Mouse (Mus musculus) macrophage (primary cell): ENCODE results near the gene Zfp882. TPM values are rescaled to one million over a fixed set of nuclear protein-coding genes. Genes with fewer than 3 reads are reported as not detected.
"Not testable (repeated sequence)": the region's sequence is repeated elsewhere in the genome, so short reads cannot be mapped to it uniquely, and the experiment has no call there.

Experiments used
- H3K27ac ChIP-seq: fragments of 350-480 bp; formaldehyde crosslinking; 2 replicates; pipeline ENCODE4 v1.9.0; 2021
- H3K36me3 ChIP-seq: fragments of 350-480 bp; formaldehyde crosslinking; 2 replicates; pipeline ENCODE4 v1.9.0; 2021; ENCODE audit errors: inconsistent target
- H3K4me3 ChIP-seq: fragments of 350-480 bp; formaldehyde crosslinking; 2 replicates; pipeline ENCODE4 v1.9.0; 2021; ENCODE audit errors: inconsistent target
- H3K79me2 ChIP-seq: fragments of 350-480 bp; formaldehyde crosslinking; 2 replicates; pipeline ENCODE4 v1.9.0; 2021; ENCODE audit errors: inconsistent target
- WGBS: methylation state at CpG from one replicate; pipeline ENCODE4 v1.1.7; 2026; ENCODE audit warnings: inconsistent platforms; ENCODE audit not compliant: missing documents; 5-methylcytosine and 5-hydroxymethylcytosine counted together
- polyA plus RNA-seq: library from polyadenylated mRNA; stranded (reverse); fragments of 250-400 nt; gene quantifications from 3 replicates; pipeline ENCODE4 v1.2.4, GENCODE M21; 2018; ENCODE audit warnings: inconsistent platforms

The Zfp882 gene
- polyA plus RNA-seq, 1 experiment from 2014 or later = 1.7 TPM

- no peak overlapping the region for H3K4me3 ChIP-seq
- WGBS = 55% methylated on average over 2 of the region's 2 CpGs
- H3K36me3 ChIP-seq = no peaks in the 10 kb centered on the region
- no peaks in the 10 kb centered on the region for H3K79me2 ChIP-seq
- no peak overlapping the region for H3K27ac ChIP-seq
These were observed 32.1 kb downstream of the Zfp882 start for GRCm38 (mm10) chr8:71940293-71941208.

- Histone ChIP-seq H3K4me3 (no peak overlapping the region), H3K27ac (no peak overlapping the region), H3K79me2 (no peaks in the 10 kb centered on the region), H3K36me3 (no peaks in the 10 kb centered on the region)
- 69% methylated on average over 1 of the region's 1 CpGs for WGBS
These were observed 33.4 kb downstream of the Zfp882 start for GRCm38 (mm10) chr8:71941776-71942175.

- no peak overlapping the region for H3K27ac ChIP-seq
- WGBS = 78% methylated on average over 4 of the region's 5 CpGs
- H3K79me2 ChIP-seq = peaks cover 24% of the 10 kb centered on the region; the same call in 1 of the 2 replicates
- no peaks in the 10 kb centered on the region for H3K36me3 ChIP-seq
- H3K4me3 ChIP-seq = no peak overlapping the region
These were observed 40.2 kb downstream of the Zfp882 start for GRCm38 (mm10) chr8:71948624-71949023.

GRCm38 (mm10) chr8:71950482-71951221 lies 42.2 kb downstream of the Zfp882 start, which contains the start of gene Zfp961:
TSS of gene Zfp961 (plus strand) at chr8:71951038.
- peaks cover 43% of the 10 kb centered on the region; the same call in 1 of the 2 replicates for H3K79me2 ChIP-seq
- H3K27ac ChIP-seq = peak within 1 kb of the TSS; percentile 38
- peak within 1 kb of the TSS; percentile 81 for H3K4me3 ChIP-seq
- 4% methylated on average over 33 of the region's 34 CpGs for WGBS
- H3K36me3 ChIP-seq = no peaks in the 10 kb centered on the region

GRCm38 (mm10) chr8:71951436-71952161 lies 43.2 kb downstream of the Zfp882 start:
- Histone ChIP-seq H3K36me3 (no peaks in the 10 kb centered on the region), H3K79me2 (peaks cover 52% of the 10 kb centered on the region; the same call in 1 of the 2 replicates), H3K27ac (peak overlapping the region; percentile 27; the same call in 1 of the 2 replicates), H3K4me3 (peak overlapping the region; percentile 81)
- WGBS = 20% methylated on average over 13 of the region's 14 CpGs

GRCm38 (mm10) chr8:71952489-71952888 lies 44.1 kb downstream of the Zfp882 start:
- WGBS = 82% methylated on average over 1 of the region's 1 CpGs
- H3K4me3 ChIP-seq = no peak overlapping the region
- H3K27ac ChIP-seq = no peak overlapping the region
- H3K36me3 ChIP-seq = no peaks in the 10 kb centered on the region
- peaks cover 60% of the 10 kb centered on the region; the same call in 1 of the 2 replicates for H3K79me2 ChIP-seq

- H3K27ac ChIP-seq, H3K4me3 ChIP-seq, H3K36me3 ChIP-seq: not testable (repeated sequence)
- WGBS = 94% methylated on average over 16 of the region's 16 CpGs
- H3K79me2 ChIP-seq = peaks cover 67% of the 10 kb centered on the region; the same call in 1 of the 2 replicates
These were observed 44.7 kb downstream of the Zfp882 start for GRCm38 (mm10) chr8:71952961-71953700.

- Histone ChIP-seq H3K79me2 (peaks cover 82% of the 10 kb centered on the region; the same call in 1 of the 2 replicates), H3K27ac (no peak overlapping the region), H3K36me3 (no peaks in the 10 kb centered on the region), H3K4me3 (no peak overlapping the region)
- WGBS = 96% methylated on average over 9 of the region's 9 CpGs
These were observed 46.3 kb downstream of the Zfp882 start for GRCm38 (mm10) chr8:71954666-71955065.

- H3K27ac ChIP-seq = no peak overlapping the region
- H3K4me3 ChIP-seq = no peak overlapping the region
- H3K36me3 ChIP-seq = 0 out of 2 replicates have a peak, but pooled peaks cover 2% of the 10 kb centered on the region
- peaks cover 85% of the 10 kb centered on the region; the same call in 1 of the 2 replicates for H3K79me2 ChIP-seq
These were observed 52.1 kb downstream of the Zfp882 start for GRCm38 (mm10) chr8:71960483-71960882.

- WGBS = 98% methylated on average over 5 of the region's 5 CpGs
- peaks cover 72% of the 10 kb centered on the region; the same call in 1 of the 2 replicates for H3K79me2 ChIP-seq
These were observed 53.4 kb downstream of the Zfp882 start for GRCm38 (mm10) chr8:71961796-71962195.

GRCm38 (mm10) chr8:71964051-71964450 lies 55.6 kb downstream of the Zfp882 start:
- no peak overlapping the region for H3K27ac ChIP-seq
- peaks cover 27% of the 10 kb centered on the region; the same call in 1 of the 2 replicates for H3K36me3 ChIP-seq
- H3K79me2 ChIP-seq = peaks cover 50% of the 10 kb centered on the region; the same call in 1 of the 2 replicates
- 90% methylated on average over 3 of the region's 3 CpGs for WGBS
- no peak overlapping the region for H3K4me3 ChIP-seq

More at GRCm38 (mm10) chr8:71961796-71962195, 53.4 kb downstream of the Zfp882 start:
- H3K4me3 ChIP-seq = no peak overlapping the region
- no peak overlapping the region for H3K27ac ChIP-seq
- 0 out of 2 replicates have a peak, but pooled peaks cover 7% of the 10 kb centered on the region for H3K36me3 ChIP-seq

- H3K36me3 ChIP-seq = peaks cover 29% of the 10 kb centered on the region; the same call in 1 of the 2 replicates
- H3K27ac ChIP-seq = no peak overlapping the region
- 87% methylated on average over 2 of the region's 2 CpGs for WGBS
- H3K79me2 ChIP-seq = peaks cover 39% of the 10 kb centered on the region; the same call in 1 of the 2 replicates
- no peak overlapping the region for H3K4me3 ChIP-seq
These were observed 56.8 kb downstream of the Zfp882 start for GRCm38 (mm10) chr8:71965166-71965565.
